Mouse (Mus musculus) midbrain, embryonic 13.5 days (tissue): Measurements from ENCODE around the gene Rftn1. TPM values are rescaled to one million over a fixed set of nuclear protein-coding genes. Genes with fewer than 3 reads are reported as not detected.

Experiments used
- ATAC-seq: fragments of 200-750 bp; cut with Nextera tagmentation; 2 replicates; pipeline ENCODE4 v1.8.0; 2017; ENCODE audit warnings: mild to moderate bottlenecking, moderate TSS enrichment, moderate library complexity
- H3K27ac ChIP-seq: fragments of 300-500 bp; sonication (generic); 2 replicates; pipeline ENCODE4 v1.5.1; 2015; ENCODE audit warnings: inconsistent platforms, mild to moderate bottlenecking, moderate library complexity
- H3K27me3 ChIP-seq: fragments of 300-500 bp; sonication (generic); 2 replicates; pipeline ENCODE4 v1.6.1; 2015; ENCODE audit warnings: mild to moderate bottlenecking, inconsistent platforms
- H3K36me3 ChIP-seq: fragments of 300-500 bp; sonication (generic); 2 replicates; pipeline ENCODE4 v1.6.1; 2015; ENCODE audit warnings: mild to moderate bottlenecking, inconsistent platforms
- H3K4me1 ChIP-seq: fragments of 300-500 bp; sonication (generic); replicated peaks from 2 replicates; pipeline ENCODE4 v1.6.1; 2015; ENCODE audit warnings: inconsistent platforms
- H3K4me2 ChIP-seq: fragments of 300-500 bp; sonication (generic); replicated peaks from 2 replicates; pipeline ENCODE4 v1.6.1; 2015; ENCODE audit warnings: moderate library complexity, mild to moderate bottlenecking, inconsistent platforms
- H3K4me3 ChIP-seq: fragments of 300-500 bp; sonication (generic); replicated peaks from 2 replicates; pipeline ENCODE4 v1.5.1; 2015; ENCODE audit warnings: mild to moderate bottlenecking, inconsistent platforms
- H3K9ac ChIP-seq: fragments of 300-500 bp; sonication (generic); replicated peaks from 2 replicates; pipeline ENCODE4 v1.6.1; 2015; ENCODE audit warnings: mild to moderate bottlenecking, inconsistent platforms
- H3K9me3 ChIP-seq: fragments of 300-500 bp; sonication (generic); 2 replicates; pipeline ENCODE4 v1.6.1; 2016; ENCODE audit warnings: mild to moderate bottlenecking, inconsistent platforms
- WGBS: fragments of 180-500 bp; shearing (Covaris S2); methylation state at CpG from one replicate; pipeline ENCODE4 v1.1.7; 2015; 5-methylcytosine and 5-hydroxymethylcytosine counted together
- polyA plus RNA-seq: library from polyadenylated mRNA; unstranded; fragments of >200 nt; fragmentation: Nextera tagmentation; extraction: Ambion mirVana; gene quantifications from 2 replicates; pipeline ENCODE4 v1.2.1, GENCODE M21; 2015

Rftn1 gene
- polyA plus RNA-seq, 1 experiment from 2014 or later, result 10.9 TPM

- 94% methylated on average over 3 of the region's 3 CpGs for WGBS
- no peak overlapping the region for H3K4me2 ChIP-seq
- no peak overlapping the region for H3K4me3 ChIP-seq
- H3K27me3 ChIP-seq, result no peaks in the 10 kb centered on the region
- 0 out of 2 replicates have a peak, but pooled peaks cover 5% of the 10 kb centered on the region for H3K4me1 ChIP-seq
- H3K27ac ChIP-seq, result no peak overlapping the region
- H3K9ac ChIP-seq, result no peak overlapping the region
- ATAC-seq, result no peak
- no peaks in the 10 kb centered on the region for H3K9me3 ChIP-seq
- no peaks in the 10 kb centered on the region for H3K36me3 ChIP-seq
These were observed 149.6 kb downstream of the Rftn1 start for GRCm38 (mm10) chr17:50040727-50041410.

GRCm38 (mm10) chr17:50037882-50038665, 152.4 kb downstream of the Rftn1 start:
- Histone ChIP-seq H3K9ac (no peak overlapping the region), H3K4me1 (0 out of 2 replicates have a peak, but pooled peaks cover 5% of the 10 kb centered on the region), H3K36me3 (no peaks in the 10 kb centered on the region), H3K9me3 (no peaks in the 10 kb centered on the region), H3K4me2 (no peak overlapping the region), H3K4me3 (no peak overlapping the region), H3K27me3 (no peaks in the 10 kb centered on the region), H3K27ac (no peak overlapping the region)
- WGBS, result 79% methylated on average over 10 of the region's 10 CpGs
- ATAC-seq, result no peak

- 88% methylated on average over 4 of the region's 4 CpGs for WGBS
- no peak overlapping the region for H3K4me3 ChIP-seq
- no peak overlapping the region for H3K4me2 ChIP-seq
- H3K27ac ChIP-seq, result no peak overlapping the region
- no peaks in the 10 kb centered on the region for H3K9me3 ChIP-seq
- no peaks in the 10 kb centered on the region for H3K36me3 ChIP-seq
- no peak overlapping the region for H3K9ac ChIP-seq
- 0 out of 2 replicates have a peak, but pooled peaks cover 5% of the 10 kb centered on the region for H3K4me1 ChIP-seq
- H3K27me3 ChIP-seq, result no peaks in the 10 kb centered on the region
- ATAC-seq, result no peak
These were observed 153.1 kb downstream of the Rftn1 start for GRCm38 (mm10) chr17:50037416-50037815.

DNA sequence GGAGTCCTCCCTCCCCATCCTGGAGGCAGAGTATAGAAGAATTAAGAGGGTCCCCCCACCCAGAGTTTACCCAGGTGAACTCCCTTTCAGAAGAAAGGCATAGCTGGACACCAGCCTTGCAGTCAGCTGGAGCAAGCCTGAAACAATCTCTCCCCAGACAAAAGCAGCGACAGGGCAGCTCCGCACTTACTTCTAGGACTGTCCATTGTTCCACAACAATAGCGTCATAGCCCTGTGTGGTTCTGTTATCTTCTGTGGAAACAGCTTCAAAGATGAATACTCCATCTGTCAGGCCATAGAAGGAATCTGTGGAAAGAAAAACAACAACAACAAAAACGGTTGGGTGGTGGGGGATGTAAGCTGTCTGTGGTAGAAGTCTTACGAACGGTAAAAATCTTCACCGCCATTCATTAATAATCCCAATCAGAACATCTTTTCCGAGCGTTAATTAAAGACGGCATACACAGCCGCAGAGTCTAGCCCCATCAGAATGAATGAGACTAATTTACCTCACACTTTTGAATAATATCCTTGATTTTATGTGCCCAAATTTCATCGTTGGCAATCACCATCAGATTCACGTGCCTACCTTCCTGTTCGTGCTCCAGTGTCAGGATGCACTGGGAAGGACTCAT, 153.6 kb downstream of the Rftn1 start:
- no peaks in the 10 kb centered on the region for H3K27me3 ChIP-seq
- 57% methylated on average over 14 of the region's 14 CpGs for WGBS
- no peaks in the 10 kb centered on the region for H3K9me3 ChIP-seq
- H3K4me3 ChIP-seq, result no peak overlapping the region
- peak; percentile 43 for ATAC-seq
- H3K9ac ChIP-seq, result no peak overlapping the region
- no peak overlapping the region for H3K27ac ChIP-seq
- no peaks in the 10 kb centered on the region for H3K36me3 ChIP-seq
- H3K4me2 ChIP-seq, result no peak overlapping the region
- 0 out of 2 replicates have a peak, but pooled peaks cover 5% of the 10 kb centered on the region for H3K4me1 ChIP-seq

DNA sequence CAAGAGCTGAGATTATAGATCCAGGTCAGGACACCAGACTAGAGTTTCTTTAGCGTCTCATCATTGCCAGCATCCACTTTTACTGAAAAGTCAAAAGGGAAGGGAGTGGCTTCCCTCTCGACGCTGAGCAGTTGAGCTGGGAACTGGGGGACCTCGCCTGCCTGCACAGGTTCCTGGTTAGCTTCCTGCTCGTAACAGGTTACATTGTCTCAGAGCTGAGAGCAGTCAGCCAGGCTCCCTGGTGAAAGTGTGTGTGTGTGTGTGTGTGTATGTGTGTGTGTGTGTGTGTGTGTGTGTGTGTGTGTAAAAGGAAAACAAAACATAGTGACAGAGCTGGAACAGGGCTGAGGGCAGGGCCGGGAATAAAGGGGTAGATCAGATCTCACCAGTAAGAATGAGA, 156.8 kb downstream of the Rftn1 start:
- H3K4me1 ChIP-seq, result 0 out of 2 replicates have a peak, but pooled peaks cover 5% of the 10 kb centered on the region
- no peaks in the 10 kb centered on the region for H3K27me3 ChIP-seq
- H3K9me3 ChIP-seq, result no peaks in the 10 kb centered on the region
- no peak overlapping the region for H3K27ac ChIP-seq
- H3K4me3 ChIP-seq, result no peak overlapping the region
- no peaks in the 10 kb centered on the region for H3K36me3 ChIP-seq
- H3K4me2 ChIP-seq, result no peak overlapping the region
- WGBS, result 83% methylated on average over 6 of the region's 6 CpGs
- H3K9ac ChIP-seq, result no peak overlapping the region
- no peak for ATAC-seq

DNA sequence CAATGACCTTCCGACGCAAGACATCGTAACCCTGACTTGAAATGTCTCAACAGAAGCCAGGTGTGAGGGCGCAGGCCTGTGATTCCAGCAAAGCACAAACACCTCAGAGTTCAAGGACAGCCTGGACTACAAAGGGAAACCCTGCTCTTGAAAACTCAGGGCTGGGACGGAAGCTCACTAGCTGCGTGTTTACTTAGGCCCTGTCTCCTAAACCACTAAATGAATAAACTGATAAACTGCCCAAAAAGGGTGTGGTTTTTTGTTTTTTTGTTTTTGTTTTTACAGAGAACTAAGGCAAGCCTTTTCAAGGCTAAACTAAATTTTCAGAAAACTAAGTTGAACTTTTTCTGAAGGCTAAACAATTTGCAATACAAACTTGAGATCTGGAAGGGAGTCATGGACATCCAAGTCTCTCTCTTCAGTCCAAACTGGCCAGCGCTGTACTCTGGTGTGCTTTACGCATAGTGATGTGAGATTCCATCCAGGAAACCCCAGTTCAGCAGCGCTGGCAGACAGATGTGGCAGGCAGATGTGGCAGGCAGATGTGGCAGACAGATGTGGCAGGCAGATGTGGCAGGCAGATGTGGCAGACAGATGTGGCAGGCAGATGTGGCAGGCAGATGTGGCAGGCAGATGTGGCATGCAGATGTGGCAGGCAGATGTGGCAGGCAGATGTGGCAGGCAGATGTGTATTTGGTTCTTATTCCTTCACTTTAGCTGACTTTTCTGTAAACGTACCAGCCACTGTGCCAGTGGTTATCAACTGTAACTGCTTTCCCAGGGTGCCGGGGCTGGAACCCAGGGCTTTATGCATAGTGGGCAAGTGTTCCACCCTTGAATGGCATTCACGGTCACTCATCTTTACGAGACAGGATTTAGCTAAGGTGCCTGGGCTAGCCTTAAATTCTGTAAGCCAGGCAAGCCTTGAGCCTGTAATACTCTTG, 158.7 kb downstream of the Rftn1 start:
- no peak overlapping the region for H3K4me3 ChIP-seq
- H3K9me3 ChIP-seq, result no peaks in the 10 kb centered on the region
- no peaks in the 10 kb centered on the region for H3K27me3 ChIP-seq
- H3K4me1 ChIP-seq, result 0 out of 2 replicates have a peak, but pooled peaks cover 4% of the 10 kb centered on the region
- WGBS, result 91% methylated on average over 13 of the region's 13 CpGs
- H3K36me3 ChIP-seq, result no peaks in the 10 kb centered on the region
- no peak overlapping the region for H3K9ac ChIP-seq
- no peak overlapping the region for H3K4me2 ChIP-seq
- no peak for ATAC-seq
- H3K27ac ChIP-seq, result no peak overlapping the region

DNA sequence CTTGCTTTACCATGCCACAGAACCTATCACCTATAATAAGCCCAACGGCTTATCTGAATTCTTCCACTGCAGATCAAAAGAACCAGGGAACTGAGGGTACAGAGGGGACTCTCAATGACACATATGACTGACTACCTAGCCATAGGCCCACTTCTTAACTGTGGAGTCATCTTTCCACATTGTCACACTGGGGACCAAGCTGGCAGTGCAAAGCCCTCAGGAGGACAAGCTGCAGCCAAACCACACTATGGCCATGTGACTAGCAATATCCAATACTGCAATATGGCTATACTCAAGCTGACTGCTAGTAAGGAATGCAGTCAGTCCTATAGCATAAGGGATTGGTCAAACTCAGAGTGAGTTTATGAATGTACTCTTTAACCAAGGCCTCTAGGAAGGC, 164.8 kb downstream of the Rftn1 start:
- H3K36me3 ChIP-seq, result no peaks in the 10 kb centered on the region
- 79% methylated on average over 1 of the region's 1 CpGs for WGBS
- H3K27ac ChIP-seq, result no peak overlapping the region
- no peak overlapping the region for H3K9ac ChIP-seq
- no peak overlapping the region for H3K4me2 ChIP-seq
- ATAC-seq, result no peak
- no peak overlapping the region for H3K4me3 ChIP-seq
- H3K9me3 ChIP-seq, result no peaks in the 10 kb centered on the region
- peaks cover 14% of the 10 kb centered on the region for H3K4me1 ChIP-seq
- H3K27me3 ChIP-seq, result no peaks in the 10 kb centered on the region

GRCm38 (mm10) chr17:50025173-50025626, 165.3 kb downstream of the Rftn1 start:
- H3K27me3 ChIP-seq, result no peaks in the 10 kb centered on the region
- 47% methylated on average over 4 of the region's 4 CpGs for WGBS
- H3K27ac ChIP-seq, result no peak overlapping the region
- no peaks in the 10 kb centered on the region for H3K36me3 ChIP-seq
- H3K4me1 ChIP-seq, result peaks cover 19% of the 10 kb centered on the region
- no peaks in the 10 kb centered on the region for H3K9me3 ChIP-seq
- no peak overlapping the region for H3K9ac ChIP-seq
- no peak for ATAC-seq
- no peak overlapping the region for H3K4me2 ChIP-seq
- no peak overlapping the region for H3K4me3 ChIP-seq

DNA sequence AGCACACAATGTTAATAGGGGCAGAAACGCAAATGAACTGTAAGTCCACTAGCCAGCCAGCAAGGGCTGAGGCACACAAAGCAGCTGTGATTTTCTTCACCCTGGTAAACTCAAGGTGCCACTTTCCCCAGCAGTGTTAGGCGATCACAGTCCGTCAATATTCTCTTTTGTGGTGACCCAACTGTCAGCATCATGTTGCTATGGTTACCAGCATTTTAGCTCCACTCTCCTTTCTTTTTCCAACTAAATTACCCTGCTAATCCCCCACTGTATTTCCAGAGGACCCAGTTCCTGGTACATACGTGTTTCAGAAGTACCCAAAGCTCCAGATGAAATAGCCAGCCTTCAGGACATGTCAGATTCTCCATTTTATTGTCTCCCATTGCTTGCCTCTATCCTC, 169.1 kb downstream of the Rftn1 start:
- H3K9ac ChIP-seq, result no peak overlapping the region
- peak; percentile 41 for ATAC-seq
- H3K4me2 ChIP-seq, result no peak overlapping the region
- H3K4me1 ChIP-seq, result peaks cover 41% of the 10 kb centered on the region
- no peak overlapping the region for H3K4me3 ChIP-seq
- no peaks in the 10 kb centered on the region for H3K36me3 ChIP-seq
- 14% methylated on average over 4 of the region's 4 CpGs for WGBS
- H3K9me3 ChIP-seq, result no peaks in the 10 kb centered on the region
- no peaks in the 10 kb centered on the region for H3K27me3 ChIP-seq
- H3K27ac ChIP-seq, result peak overlapping the region; percentile 67

DNA sequence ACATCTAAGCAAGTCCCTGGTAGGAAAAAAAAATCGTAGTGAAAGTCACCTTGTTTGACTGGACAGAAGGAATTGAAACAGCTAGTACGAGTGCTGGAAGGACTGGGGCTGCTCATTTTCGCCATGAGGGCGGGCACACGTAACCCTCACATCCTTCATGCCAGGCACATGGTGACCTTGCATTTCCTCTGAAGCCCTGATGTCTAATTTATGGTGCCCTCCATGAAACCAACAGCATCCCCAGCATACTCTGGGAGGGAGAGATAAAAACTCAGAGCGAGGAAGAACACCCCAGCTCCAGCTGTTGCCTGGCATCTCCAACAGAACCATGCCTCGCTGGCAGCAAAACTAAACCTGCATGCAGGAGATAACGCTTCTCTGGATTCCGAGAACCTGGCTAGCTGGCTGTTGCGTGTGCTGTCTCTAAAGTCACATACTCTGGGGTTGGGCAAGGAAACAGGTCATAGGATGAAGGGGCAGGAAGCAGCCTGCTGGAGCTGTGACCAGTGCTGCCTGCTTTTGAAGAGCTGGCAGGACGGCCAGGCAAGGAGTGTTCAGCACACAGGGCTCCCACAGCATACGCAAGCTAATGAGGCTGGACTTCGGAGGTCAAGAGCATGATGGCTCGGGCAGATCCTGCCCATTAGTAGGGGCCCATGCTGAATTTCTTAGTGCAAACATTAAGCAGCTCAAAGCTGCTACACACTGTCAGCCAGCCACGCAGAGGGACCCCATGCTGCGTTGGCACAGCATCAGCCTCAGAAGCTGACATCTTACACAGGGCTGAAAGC, 170.1 kb downstream of the Rftn1 start:
- Histone ChIP-seq H3K36me3 (no peaks in the 10 kb centered on the region), H3K9me3 (no peaks in the 10 kb centered on the region), H3K27ac (peak overlapping the region; percentile 82), H3K27me3 (no peaks in the 10 kb centered on the region), H3K4me2 (peak overlapping the region; percentile 31), H3K4me1 (peaks cover 41% of the 10 kb centered on the region), H3K9ac (0 out of 2 replicates have a peak overlapping the region, but pooled peaks have one; percentile 1), H3K4me3 (no peak overlapping the region)
- WGBS, result 47% methylated on average over 16 of the region's 16 CpGs
- peak; percentile 86 for ATAC-seq

- Histone ChIP-seq H3K9ac (no peak overlapping the region), H3K4me3 (no peak overlapping the region), H3K4me1 (peaks cover 41% of the 10 kb centered on the region), H3K9me3 (no peaks in the 10 kb centered on the region), H3K4me2 (no peak overlapping the region), H3K27me3 (no peaks in the 10 kb centered on the region), H3K36me3 (no peaks in the 10 kb centered on the region), H3K27ac (peak overlapping the region; percentile 82)
- ATAC-seq, result no peak
- 84% methylated on average over 3 of the region's 3 CpGs for WGBS
These were observed 170.7 kb downstream of the Rftn1 start for GRCm38 (mm10) chr17:50019819-50020210.
